Mouse (Mus musculus) embryonic stem cell, embryonic (primary cell): ENCODE measurements around the gene Rrp1b.

ENCODE experiments used
- CTCF ChIA-PET, 4 experiments: fragments of 300-600 bp in 2 of 4; fragments of 350-600 bp in 2 of 4; sonication (Branson Sonifier 250); formaldehyde crosslinking; loops; one replicate each; lab custom pipeline; 2022; ENCODE audit warnings: inconsistent platforms in 2 of 4; lab: Charles Lee
- POLR2A ChIA-PET, 4 experiments: fragments of 300-600 bp in 2 of 4; fragments of 350-600 bp in 2 of 4; sonication (Branson Sonifier 250); formaldehyde crosslinking; loops; one replicate each; lab custom pipeline; 2022; ENCODE audit warnings: antibody characterized with exemption in 4 of 4, inconsistent platforms in 1 of 4; lab: Charles Lee

Rrp1b gene

DNA sequence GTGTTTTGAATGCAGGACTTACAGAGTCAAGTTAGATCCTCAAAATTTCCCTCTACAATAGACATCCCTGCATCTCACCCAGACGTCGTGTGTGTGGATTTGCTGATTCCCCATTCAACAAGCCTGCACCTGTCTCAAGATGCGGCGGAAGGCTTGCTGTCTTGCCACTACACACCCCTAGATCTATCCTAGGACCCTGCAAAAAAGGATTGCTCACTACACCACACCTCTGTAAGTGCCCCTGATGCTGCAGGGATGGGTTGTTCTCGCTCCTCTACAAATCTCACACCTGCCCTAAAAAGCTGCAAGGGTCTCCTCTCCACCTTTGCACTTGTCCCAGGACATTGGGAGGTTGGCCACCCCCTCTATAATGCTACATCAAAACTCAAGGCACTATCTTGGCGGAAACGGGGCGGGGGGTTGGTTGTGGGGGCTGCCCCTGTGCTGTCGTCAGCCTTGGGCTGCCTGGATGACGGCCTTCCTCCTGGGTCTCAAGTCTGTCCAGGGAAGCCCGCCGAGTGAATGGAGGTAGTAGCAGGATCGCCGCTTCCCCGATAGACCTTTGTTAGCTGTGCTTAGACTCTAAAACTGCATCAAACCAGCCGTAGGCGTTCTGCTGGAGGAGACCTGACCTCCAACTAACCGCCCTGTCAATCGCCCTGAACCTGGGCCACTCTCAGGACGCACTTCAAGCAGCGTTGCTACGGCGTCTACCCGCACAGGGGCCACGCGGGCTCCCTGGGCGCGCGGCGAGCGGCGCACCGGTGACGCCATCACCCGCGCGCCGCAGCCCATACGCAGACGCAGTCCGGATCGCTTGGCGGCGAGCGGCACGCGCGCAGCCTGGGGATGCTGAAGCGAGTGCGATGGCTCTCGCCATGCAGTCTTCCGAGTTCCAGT is at the start of gene Rrp1b, which contains the start of gene Hsf2bp:
Gene Rrp1b (plus strand): TSS at position 492 of the 900 bp plus-strand sequence.
Gene Hsf2bp (minus strand): TSS at position 741 of the 900 bp plus-strand sequence.
- CTCF ChIA-PET, result interaction anchor here in 1 of 4 experiments (0.6 to 1.6 kb wide), 2 partner anchors 762 to 781 kb away, joined by 3 read pairs; no protein-coding TSS in a partner anchor
- POLR2A ChIA-PET, result interaction anchor here in 3 of 4 experiments (0.6 to 13.5 kb wide), 34 partner anchors 8 to 615 kb away, joined by 3 to 272 read pairs (median 4); partner anchors contain the start of genes Cbs (in 1 of the 3), Notch3 (in 1 of the 3) and Pknox1 (in 1 of the 3)

DNA sequence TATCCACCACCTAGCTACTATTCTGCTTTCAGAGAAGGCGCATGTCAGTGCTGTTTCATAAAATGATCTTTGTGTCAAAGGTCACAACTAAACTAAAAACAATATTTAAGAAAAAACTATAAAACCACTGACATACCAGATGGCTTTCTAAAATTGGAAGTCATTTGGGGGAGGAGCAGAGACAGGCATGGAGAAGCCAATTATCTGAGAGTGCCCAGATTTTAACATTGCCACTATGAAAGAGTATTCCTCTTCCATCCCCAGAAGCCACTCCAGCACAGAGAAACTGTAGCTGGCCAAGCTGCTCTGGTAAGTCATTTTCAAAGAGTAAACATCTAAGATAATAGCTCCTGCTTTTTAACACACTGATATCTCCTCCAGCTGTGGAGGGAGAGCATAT is 49.0 kb upstream of the Rrp1b start:
- CTCF ChIA-PET, result interaction anchor here in 1 of 4 experiments (0.5 kb wide), 2 partner anchors 501 to 1313 kb away, joined by 4 to 5 read pairs; no protein-coding TSS in a partner anchor
- POLR2A ChIA-PET, result interaction anchor here in 1 of 4 experiments (0.7 kb wide), 1 partner anchor 48 kb away, joined by 3 read pairs; the partner anchor contains the start of gene Rrp1b

DNA sequence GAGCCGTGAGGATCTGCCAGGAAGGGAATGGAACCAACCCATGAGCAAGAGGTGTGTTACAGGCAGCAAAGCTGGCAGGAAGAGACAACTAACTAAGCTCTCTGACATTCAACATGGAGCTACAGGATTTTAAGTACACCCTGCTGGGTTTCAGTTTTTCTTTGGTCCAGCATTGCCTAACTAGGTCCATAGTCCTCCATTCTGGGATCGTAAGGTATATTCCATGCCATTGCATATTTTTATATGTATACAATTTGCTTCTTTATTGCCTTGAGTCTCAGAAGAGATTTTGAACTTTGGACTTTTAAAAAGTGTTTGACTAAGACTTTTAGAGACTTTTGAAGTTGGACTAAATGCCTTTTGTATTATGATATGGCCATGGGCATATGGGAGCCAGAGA is 46.9 kb upstream of the Rrp1b start:
- ChIA-PET POLR2A (interaction anchor here in 1 of 4 experiments (1.2 kb wide), 1 partner anchor 136 kb away, joined by 3 read pairs; no protein-coding TSS in a partner anchor), CTCF (interaction anchor here in 1 of 4 experiments (0.6 kb wide), 1 partner anchor 469 kb away, joined by 12 read pairs; the partner anchor contains the start of gene Wdr4)

DNA sequence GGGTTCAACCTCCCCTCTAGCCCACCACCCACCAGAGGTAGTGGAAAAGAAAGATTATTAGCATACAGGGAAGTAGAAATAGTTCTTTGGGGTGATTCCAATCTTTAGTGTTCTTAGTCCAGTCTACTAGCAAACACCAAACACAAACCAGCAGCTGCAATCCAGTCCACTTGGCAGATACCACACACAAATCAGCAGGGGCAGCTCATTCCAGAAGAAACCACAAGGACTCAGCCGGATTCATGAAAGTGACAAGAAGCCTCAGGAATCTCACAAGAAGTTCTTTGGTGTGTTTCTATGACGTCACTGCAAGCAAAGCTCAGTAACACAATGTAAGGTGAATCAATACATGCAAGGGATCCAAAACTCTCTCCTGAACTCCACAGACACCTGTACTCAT is 43.9 kb upstream of the Rrp1b start:
- POLR2A ChIA-PET, result interaction anchor here in 1 of 4 experiments (0.6 to 1.3 kb wide), 4 partner anchors 8 to 155 kb away, joined by 3 read pairs; no protein-coding TSS in a partner anchor
- CTCF ChIA-PET, result no interaction called here

DNA sequence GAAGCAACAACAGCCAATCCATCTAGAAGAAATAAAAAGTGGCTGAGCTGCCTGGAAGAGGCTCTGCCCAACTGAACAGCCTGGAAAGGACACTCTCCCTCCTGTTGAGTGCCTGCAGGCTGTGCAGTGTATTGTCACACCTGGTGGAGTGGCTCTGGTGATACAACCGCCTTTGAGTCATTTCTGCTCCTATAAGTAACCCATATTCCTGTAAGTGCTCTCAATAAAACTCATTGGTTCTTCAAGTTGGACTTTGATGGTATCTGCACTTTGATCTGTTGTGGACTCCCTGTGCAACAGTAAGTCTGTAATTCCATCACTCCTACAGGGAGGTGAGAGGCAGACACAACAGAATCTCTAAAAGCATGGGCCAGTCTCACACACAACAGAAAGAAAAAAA is 42.5 kb upstream of the Rrp1b start:
- ChIA-PET POLR2A (interaction anchor here in 1 of 4 experiments (1.3 kb wide), 1 partner anchor 23 kb away, joined by 3 read pairs; no protein-coding TSS in a partner anchor), CTCF (no interaction called here)

DNA sequence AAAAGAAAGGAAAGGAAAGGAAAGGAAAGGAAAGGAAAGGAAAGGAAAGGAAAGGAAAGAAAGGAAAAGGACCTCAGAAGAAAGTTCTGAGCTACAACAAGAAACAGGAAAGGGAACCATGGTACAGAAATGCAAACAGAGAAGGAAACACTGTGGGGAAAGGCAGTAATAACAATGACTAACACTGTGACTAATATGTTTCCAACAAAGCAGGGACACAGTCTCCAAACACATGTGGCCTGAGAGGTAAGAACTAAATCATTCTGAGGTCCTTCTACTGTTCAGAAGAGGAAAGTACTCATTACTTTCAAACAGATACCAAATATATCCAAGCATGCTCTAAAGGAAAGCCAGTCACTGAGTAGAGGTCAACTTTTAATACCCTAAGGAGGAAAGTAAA is 41.8 kb upstream of the Rrp1b start:
- ChIA-PET CTCF (no interaction called here), POLR2A (interaction anchor here in 1 of 4 experiments (1.0 kb wide), 1 partner anchor 11 kb away, joined by 3 read pairs; no protein-coding TSS in a partner anchor)

DNA sequence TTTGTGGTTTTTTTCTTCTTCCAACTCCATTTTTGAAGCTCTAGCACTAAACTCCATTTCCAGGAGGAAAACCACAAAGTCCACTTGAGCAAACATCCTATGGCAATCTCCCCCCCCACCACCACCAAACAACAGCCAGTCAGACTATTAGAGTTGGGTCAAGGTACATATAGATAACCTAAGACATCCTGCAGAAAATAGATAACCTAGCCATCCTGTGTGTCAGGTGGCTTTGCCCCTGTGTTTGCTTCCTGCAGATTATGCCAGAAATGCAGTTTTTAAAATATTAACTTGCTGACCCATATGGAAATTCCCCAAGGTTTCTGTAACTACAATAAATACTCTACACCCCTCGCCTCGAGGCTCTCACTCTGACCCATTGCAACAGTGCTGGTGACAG is 40.1 kb upstream of the Rrp1b start:
- CTCF ChIA-PET, result no interaction called here
- POLR2A ChIA-PET, result interaction anchor here in 1 of 4 experiments (0.9 kb wide), 1 partner anchor 11 kb away, joined by 3 read pairs; no protein-coding TSS in a partner anchor

DNA sequence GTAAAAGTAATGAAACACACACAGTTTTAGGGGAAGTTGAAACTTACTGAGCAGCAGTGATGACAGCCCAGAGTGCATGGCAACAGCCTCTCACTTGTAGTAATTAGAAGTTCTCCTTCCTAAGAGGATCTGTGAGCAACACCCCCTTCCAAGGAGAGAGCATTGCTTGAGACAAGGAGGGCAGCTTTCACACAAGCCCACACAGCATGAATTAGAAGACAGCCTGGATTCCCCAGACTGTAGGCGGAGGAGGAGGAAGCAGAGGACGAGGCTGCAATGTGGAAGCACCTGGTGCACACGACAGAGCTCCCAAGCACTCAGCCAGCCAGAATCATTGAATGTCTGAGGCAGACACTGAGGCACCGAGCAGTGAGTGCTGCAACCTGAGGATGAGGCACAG is 39.6 kb upstream of the Rrp1b start:
- ChIA-PET CTCF (no interaction called here), POLR2A (no interaction called here)

DNA sequence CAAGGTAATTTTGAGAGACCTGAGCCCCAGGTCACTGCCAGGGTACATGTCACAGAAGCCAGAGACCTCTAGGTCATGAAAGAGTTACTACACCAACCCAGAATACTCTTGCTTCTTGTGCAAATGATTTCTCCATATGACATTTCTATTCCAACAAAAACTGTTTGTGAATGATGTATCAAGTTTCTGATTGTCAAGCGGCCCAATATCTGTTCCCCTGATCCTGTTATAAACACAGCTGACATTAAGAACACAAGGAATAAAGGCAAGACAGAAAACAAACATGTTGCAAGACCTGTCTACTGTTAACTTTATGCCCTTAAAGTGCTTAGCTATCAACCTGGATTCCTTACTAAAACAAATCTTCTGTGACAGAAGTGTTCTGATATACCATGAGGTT is 37.5 kb upstream of the Rrp1b start:
- CTCF ChIA-PET, result no interaction called here
- POLR2A ChIA-PET, result interaction anchor here in 2 of 4 experiments (0.6 to 1.5 kb wide), 4 partner anchors 12 to 179 kb away, joined by 3 to 4 read pairs (median 4); no protein-coding TSS in a partner anchor

DNA sequence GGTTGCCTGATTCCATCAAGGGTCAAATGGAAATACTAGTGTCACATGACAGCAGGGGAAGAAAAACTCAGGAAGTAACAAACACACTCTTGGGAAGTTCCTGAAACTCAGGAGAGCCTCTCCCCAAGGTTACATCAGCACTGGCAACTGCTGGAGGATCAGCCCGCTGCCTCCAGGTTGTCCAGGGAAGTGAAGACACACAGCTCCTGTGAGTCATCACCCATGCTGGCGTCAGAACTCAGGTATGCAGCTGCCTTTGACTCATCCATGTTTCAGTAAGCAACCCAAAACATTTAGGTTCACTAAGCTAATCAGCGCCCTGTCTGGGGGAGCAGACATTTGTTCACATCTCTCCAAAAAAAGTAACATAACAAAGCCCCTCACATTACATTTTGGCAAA is 32.6 kb upstream of the Rrp1b start:
- ChIA-PET POLR2A (interaction anchor here in 1 of 4 experiments (1.2 kb wide), 1 partner anchor 31 kb away, joined by 4 read pairs; no protein-coding TSS in a partner anchor), CTCF (no interaction called here)

DNA sequence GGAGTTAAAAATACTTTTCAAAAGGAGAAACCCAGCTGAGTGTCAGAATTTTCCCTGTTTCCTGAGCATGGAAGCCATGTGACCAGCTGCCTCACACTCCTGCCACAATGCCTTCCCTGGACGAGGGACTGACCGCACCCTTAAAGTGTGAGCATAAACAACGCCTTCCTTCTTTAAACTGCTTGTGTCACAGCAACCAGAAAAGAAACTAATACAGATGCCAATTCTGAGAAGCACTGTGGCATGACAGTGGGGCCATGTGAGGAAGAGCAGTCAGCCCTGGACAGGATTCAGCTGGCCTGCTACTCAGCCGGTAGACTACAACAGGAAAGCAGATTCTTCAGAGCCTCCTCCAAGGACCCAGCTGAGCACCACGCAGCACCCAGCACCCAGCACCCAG is 29.1 kb upstream of the Rrp1b start:
- ChIA-PET POLR2A (interaction anchor here in 2 of 4 experiments (0.6 to 1.4 kb wide), 6 partner anchors 9 to 322 kb away, joined by 3 to 4 read pairs (median 3); no protein-coding TSS in a partner anchor), CTCF (interaction anchor here in 1 of 4 experiments (0.6 kb wide), 1 partner anchor 97 kb away, joined by 3 read pairs; no protein-coding TSS in a partner anchor)

DNA sequence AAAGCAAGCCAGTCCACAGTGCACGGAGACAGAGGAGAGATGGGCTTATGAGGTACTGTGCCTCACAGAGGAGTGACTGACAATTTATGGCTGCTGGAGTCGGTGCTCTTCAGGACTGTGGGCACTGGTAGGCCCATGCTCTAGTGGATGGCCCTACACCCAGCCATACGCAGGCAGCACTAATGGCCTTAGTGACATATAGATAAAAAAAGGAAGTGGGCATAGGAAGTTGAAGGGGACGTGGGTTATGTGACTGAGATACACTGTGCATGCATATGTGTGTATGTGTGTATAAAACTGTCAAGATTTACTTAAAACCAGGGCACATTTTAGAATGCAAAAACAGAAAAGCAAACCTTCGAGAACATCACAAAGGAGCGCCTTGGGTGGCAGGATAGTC is 24.2 kb upstream of the Rrp1b start:
- POLR2A ChIA-PET, result interaction anchor here in 1 of 4 experiments (1.3 kb wide), 1 partner anchor 44 kb away, joined by 3 read pairs; no protein-coding TSS in a partner anchor

DNA sequence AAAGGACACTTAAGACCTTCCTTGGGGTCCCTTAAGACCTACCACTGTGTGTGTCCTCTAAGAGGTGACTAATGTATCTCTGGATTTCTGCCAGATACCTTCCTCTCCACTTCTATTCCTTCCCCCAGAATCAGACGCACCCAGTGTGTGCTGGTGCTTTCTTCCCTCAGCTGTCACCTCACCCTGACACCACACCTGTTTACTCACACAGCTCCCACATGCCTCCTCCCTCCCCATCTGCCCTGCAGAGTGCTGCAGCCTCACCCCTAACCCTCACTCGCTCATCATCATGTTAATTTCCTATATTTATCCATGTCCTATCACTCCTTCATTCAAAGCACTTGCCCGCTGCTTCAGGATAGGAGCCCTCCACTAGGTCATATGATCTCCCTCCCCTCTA is 23.6 kb upstream of the Rrp1b start:
- ChIA-PET CTCF (interaction anchor here in 1 of 4 experiments (0.5 kb wide), 1 partner anchor 9 kb away, joined by 3 read pairs; no protein-coding TSS in a partner anchor), POLR2A (no interaction called here)

More for the DNA sequence above, 24.2 kb upstream of the Rrp1b start:
- CTCF ChIA-PET, result interaction anchor here in 1 of 4 experiments (0.5 kb wide), 1 partner anchor 9 kb away, joined by 3 read pairs; no protein-coding TSS in a partner anchor

DNA sequence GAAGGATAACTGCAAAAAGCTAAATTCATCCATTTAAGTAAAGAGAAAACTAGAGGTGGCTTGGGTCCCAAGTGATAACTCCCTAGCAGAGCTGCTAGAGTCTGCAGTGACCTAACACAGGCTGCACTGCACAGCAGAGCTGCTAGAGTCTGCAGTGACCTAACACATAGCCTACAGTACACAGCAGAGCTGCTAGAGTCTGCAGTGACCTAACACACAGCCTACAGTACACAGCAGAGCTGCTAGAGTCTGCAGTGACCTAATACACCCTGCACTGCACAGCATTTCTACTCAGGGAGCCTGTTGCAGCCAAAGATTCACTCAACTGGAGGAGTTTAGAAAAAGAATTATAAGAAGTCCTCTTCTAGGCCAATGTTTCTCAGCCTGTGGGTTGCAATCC is 22.2 kb upstream of the Rrp1b start:
- CTCF ChIA-PET, result no interaction called here
- POLR2A ChIA-PET, result no interaction called here

DNA sequence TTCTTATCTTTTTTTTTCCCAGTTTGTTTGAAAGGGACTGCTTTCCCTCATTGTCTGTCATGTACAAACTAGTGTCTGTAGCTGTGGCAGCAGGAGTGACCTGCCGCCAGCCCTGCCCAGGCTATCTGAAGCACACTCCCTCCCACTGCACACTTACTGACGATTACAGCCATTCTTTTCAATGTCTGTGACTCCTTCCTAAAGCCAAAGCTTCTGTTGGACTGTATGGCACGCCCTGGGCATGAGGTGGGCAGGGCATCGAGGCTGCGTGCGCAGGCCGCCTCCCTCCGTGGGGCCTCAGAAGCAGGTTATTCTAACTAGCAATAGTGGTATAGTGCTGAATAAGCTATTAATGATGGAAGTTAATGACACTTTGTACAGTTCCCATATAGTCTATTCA is 19.4 kb upstream of the Rrp1b start:
- CTCF ChIA-PET, result interaction anchor here in 2 of 4 experiments (0.6 to 2.9 kb wide), 2 partner anchors 10 to 11 kb away, joined by 5 to 10 read pairs; no protein-coding TSS in a partner anchor
- POLR2A ChIA-PET, result interaction anchor here in 3 of 4 experiments (0.7 to 1.4 kb wide), 4 partner anchors 8 to 340 kb away, joined by 3 to 9 read pairs (median 3); no protein-coding TSS in a partner anchor

DNA sequence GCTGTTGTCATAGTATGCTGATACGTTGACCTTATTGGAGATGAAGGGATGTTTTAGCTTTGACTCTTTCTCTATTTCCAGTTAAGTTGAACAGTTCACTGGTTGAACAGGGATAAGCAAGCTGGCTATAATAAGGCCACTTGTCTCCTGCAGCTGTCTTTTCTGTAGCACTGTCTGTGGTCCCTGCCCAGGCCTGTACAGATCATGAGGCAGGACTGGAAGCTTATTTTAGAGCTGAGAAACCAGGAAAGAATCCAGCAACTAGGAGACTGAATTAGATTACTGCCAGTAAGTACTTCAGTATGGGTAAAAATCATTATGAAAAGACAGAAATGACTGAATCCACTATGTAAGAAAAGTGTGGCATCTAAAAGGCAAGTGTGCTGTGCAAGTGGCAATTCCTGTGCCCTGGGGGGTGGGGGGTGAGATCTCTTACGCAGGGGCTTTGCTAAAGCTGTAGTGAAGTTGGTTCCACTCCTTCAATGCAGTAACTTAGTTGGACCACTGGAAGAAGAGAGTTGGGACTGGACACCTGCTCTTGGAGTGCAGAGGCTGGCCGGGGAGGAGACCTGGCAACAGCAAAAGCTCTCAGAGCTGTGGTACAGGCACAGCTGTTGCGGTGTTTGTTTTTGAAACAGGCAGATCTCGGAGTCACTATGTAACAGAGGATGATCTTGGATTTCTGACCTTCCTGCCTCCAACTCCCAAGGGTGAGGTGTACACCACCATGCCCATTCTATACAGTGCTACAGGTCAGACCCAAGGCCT is 17.6 kb upstream of the Rrp1b start:
- POLR2A ChIA-PET, result interaction anchor here in 3 of 4 experiments (0.6 to 1.2 kb wide), 3 partner anchors 12 to 42 kb away, joined by 3 to 4 read pairs (median 4); no protein-coding TSS in a partner anchor

DNA sequence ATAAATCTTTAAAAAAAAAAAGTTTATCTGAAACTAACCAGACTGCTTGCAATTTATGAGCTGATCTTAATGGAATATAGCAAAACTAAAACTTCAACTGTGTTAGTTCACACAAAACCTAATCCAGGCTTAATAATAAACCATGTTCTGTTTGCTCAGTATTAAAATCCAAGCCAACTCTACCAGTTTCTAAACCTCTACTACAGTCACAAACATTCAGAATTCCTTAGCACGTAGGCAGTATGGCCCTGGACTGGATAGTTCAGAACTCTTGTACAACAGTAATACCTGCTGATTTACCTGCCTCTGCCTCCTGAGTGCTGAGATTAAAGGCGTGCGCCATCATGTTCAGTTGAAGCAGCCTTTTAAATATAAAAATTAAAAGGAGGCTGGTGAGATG is 13.9 kb upstream of the Rrp1b start:
- POLR2A ChIA-PET, result interaction anchor here in 1 of 4 experiments (0.5 kb wide), 1 partner anchor 313 kb away, joined by 3 read pairs; no protein-coding TSS in a partner anchor
- CTCF ChIA-PET, result interaction anchor here in 1 of 4 experiments (0.6 kb wide), 1 partner anchor 265 kb away, joined by 4 read pairs; no protein-coding TSS in a partner anchor

More for the DNA sequence above, 17.6 kb upstream of the Rrp1b start:
- CTCF ChIA-PET, result interaction anchor here in 1 of 4 experiments (0.9 to 2.9 kb wide), 2 partner anchors 9 to 55 kb away, joined by 3 to 10 read pairs; no protein-coding TSS in a partner anchor
